Mouse (Mus musculus): ENCODE data around the gene Ap3b2.
"Not testable (repeated sequence)": the region's sequence is repeated elsewhere in the genome, so short reads cannot be mapped to it uniquely, and the experiment has no call there.

The Ap3b2 gene

DNA sequence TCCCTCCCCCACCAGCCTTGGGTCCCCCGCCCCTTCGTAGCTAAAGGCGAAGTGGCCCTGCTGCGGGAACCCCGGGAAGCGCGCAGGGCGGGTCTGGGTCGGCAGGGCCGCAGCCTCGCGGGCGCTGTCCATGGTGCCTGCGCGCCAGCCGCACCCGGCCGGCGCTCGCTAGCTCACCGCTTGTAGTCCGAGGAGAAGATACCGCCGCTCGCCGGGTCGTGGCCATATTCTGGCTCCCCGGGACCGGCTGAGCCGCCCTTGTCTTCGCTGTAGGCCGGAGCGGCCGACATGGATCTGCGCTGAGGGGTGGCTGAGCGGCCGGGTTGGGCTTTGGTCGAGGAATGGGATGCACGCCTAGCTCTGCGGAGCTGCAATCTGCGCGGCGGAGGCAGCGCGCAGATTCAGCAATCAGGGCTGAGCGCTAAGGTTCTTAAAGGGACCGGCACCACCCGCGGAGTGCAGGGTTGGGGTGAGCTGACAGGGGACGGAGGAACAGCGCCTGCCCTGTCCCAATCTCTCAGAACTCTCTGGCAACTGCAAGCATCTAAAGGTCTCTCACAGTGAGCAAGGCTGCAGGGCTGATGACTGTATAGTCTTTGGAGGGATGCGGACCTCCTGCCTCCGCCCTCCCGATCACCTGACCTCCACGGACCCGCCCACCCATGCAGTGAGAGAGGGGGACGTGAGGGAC lies at the start of gene Ap3b2:
Ap3b2 (minus strand) TSS at position 595 of the 691 bp plus-strand sequence.
- DNase-seq = peak; percentile 46

DNA sequence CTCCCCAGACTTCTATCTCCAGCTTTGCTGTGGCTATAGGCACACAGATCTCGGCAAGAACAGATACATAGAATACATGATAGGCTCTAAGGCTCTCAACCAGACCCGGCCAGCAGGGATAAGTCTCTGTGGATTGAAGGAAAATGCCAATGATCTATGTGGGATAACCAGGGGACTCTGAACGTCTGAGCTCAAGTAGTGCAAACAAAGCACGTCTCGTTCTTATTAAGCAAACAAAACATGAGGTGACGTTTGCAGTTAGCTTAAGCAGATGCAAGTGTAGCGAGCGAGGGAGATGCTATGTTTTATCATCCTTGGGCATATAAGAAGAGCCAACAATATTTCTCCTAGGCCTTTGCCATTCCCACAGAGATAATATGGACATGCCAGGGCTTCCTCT lies 49.2 kb upstream of the Ap3b2 start:
- DNase-seq = no peak

DNA sequence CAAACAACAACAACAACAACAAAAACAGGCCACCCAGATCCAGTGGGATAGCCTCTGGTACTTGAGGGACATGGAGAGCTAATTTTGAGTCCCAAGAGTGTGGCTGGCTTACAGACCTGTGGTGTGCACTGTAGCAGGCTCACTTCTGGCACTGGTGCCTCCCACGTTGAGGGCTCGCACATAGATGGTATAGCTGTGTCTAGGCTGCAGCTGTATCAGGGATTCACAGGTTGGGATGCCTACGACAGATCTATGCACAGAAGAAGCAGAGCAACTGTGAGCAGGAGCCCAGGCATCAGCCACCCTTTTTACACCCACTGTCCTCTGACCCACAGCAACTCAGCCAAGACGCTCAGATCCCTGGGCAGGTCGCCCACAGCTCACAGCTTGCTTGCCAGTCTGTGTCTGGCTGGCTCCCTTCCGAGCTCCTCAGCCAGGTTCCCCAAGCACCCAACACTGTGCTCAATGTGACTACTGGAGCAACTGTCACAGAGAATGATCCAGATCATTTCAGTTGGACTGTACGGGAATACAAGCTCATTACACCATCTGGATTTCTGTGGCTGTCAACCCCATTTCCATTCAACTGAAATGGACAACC lies 48.3 kb upstream of the Ap3b2 start:
- no peak for DNase-seq

DNA sequence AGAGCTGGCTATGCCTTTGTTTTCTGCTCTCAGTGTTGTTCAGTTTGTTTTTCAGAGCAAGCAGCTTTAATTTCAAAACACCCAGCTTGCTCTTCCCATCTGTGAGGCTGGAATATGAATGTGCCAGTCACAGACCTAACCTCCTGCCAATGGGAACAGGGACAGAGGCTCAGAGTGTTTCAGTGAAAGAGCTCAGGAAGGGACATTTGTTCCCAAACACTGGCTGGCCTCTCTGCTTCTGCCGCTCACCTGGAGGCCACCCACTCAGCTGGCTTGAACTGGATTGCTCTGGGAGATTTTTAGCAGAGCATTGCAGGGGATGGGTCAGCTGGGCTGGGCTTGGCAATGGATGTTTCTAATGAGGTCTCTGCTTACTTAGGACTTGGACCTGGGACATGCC lies 47.3 kb upstream of the Ap3b2 start:
- no peak for DNase-seq

DNA sequence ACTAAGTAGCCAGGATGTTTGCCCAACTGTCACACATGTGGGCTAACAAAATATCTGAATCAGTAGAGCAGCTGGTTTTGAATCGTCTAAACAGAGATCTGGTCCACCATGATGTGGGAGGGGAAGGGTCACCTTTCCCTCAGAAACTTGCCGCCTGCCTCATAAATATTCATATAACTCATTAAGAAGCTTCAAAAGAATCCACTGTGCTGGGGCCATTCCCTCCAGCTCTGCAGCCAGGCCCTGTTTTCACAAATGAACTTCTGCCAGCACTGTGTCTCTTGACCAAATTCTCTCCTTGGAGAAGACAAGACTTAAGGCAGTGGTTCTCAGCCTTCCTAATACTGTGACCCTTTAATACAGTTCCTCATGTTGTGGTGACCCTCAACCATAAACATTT lies 45.8 kb upstream of the Ap3b2 start:
- DNase-seq = no peak

DNA sequence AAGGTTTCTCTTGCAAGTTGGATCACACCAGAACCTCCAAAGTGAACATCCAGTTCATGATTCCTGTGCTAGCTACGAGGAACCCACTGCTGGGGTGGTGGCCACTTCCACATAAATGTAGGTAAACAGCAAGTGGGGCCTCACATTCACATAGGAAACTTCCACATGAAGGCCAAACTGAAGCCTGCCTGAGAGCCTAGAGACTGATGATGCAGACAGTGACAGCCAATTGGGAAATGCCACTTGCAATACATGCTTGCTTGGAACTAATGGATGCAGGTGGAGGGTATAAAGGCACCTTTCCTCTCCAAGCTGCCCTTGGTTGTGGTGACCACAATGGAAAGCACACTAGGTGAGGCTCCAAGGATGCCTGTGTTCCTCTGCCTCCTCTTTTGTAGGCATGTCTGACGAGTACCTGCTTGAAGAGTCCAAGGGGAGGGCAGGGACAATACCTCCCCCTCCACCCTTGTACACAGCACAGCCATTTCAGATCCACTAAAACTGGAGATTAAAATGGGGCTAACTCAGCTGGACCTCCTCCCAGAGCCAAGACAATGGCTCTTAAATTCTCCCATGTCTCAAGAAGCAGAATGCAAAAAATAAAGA lies 44.4 kb upstream of the Ap3b2 start:
- peak; percentile 15 for DNase-seq

DNA sequence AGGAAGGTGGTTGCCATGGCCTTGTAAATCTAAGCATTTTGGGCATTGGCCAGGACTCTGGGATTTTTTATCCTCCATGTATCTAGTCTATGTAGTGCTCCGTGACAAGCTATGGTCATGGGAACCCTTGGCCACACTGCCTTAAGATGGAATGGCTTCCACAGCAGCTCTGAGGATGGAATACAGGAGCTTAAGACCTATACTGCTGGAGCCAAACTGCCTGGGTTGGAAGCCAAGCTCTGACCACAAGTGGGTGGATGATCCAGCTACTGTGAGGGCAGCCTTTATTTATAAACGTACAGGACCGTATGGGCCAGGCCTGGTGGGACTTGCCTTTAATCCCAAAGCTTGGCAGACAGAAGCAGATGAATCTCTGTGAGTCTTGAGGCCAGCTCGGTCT lies 42.8 kb upstream of the Ap3b2 start:
- DNase-seq = no peak

DNA sequence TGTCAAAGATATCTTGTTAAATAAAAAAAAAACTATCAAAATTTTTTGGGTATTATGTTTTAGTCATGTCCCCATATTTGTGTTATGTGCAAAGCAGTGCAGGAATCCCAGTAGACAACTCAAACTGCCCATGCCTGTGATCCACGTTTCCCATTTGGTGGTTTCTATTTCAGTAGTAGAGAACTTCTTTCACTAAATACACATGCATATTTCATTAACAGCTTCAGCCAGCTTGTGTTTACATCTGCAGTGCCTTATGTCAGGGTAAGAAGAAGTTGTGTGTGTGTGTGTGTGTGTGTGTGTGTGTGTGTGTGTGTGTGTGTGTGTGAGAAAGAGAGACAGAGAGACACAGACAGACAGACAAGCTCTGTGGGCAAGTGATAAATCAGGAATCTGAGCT lies 37.7 kb upstream of the Ap3b2 start:
- DNase-seq = no peak

DNA sequence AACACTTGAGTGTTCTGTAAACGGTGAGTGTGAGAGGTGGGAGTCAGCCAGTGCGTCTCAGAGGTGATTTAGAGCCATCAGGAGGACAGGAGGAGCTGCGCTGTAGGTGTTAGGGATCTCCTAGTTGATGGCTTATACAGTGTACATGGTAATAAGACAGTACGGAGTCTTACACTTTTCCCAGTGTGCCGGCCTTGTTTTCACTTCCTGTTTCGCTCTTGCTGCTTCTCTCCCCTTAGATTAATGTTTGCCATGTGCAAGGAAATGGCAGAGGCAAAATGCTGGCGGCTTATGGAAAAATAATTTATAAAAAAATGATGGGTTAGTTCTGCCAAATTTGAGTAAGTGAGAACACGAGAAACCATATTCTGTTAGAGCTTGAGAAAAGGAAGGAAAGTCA lies 35.2 kb upstream of the Ap3b2 start:
- no peak for DNase-seq

DNA sequence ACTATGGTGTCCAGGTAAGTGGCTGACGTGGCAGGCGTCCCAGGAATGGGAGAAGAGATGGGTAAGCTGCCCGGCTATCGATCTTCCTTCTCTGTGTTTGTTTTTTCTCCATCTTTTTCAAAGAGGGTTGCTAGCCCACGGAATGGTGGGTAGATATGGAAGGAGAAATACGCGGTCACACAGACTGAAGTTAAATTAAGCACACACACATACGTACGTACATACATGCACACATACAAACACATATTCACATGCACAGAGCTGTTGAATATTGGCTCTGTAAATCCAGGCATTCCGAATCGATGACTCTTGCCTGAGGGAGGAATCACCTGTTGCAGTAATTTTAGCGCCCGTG lies 29.9 kb upstream of the Ap3b2 start:
- DNase-seq = no peak

DNA sequence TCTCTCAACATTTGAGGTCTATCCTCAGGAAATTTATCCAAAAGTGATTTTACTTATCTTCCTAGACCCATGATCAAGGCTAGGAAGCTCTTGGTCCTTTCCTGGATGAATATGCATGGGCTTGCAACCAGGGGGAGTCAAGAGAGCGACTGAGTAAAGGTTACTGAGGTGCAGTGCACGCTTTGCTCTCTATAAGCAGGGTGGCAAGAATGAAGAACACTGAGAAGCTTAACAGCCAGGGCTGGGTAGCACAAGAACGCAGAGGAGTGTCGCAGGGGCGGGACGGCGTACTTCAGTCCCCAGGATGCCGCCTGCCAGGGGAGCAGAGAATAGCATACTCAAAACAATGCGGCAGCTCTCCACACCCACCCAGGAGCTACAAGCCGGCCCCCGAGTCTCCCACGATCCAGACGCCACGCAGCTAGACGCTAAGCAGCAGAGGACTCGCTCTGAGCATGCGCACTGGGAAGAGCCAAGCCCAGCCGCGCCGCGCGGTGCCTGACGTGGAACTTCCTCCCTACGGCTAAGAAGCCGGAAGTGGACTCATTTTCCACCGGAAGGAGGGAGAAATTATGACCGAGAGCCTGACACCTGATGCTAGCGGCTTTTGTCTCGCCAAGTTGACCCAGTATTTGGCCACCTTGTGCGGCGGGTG lies 29.4 kb upstream of the Ap3b2 start:
- peak; percentile 91 for DNase-seq

DNA sequence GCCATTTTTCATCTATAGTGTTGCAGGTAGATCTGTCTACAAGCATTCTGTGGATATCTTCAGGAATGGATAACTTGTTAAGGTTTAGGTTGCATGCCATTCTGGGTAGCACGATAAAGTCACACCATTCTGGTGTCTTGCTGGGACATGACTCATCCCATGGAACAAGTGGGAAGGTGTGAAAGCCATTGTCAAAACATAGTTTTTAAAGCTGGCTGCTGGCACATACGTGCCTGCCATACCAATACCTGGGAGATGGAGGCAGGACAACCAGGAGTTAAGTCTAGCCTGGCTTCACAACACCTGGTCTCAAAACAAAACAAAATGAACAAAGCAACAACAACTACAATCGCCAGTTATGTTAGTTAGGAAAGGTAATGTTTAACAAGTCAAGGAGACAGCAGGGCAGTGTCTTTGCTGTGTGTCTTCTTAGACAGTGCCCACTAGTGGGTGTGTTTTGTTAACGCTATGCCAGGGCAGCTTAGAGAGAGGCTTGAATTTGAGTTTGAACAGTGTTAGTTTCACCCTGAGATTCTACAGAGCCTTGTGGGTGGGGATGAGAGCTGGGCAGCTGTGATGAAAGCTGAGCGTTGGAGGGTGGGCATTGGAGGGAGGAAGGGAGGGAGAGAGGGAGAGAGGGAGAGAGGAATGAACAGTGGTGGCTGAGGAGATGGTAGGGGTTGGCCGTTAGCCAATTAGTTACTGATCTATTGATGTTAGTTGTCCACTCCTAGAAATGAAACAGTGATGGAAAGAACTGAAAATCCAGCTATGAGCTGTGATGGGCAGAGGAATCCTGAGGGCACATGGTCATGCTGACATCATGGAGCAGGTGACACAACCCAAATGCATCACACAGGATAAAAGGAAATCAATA lies 22.7 kb upstream of the Ap3b2 start:
- peak; percentile 39 for DNase-seq

DNA sequence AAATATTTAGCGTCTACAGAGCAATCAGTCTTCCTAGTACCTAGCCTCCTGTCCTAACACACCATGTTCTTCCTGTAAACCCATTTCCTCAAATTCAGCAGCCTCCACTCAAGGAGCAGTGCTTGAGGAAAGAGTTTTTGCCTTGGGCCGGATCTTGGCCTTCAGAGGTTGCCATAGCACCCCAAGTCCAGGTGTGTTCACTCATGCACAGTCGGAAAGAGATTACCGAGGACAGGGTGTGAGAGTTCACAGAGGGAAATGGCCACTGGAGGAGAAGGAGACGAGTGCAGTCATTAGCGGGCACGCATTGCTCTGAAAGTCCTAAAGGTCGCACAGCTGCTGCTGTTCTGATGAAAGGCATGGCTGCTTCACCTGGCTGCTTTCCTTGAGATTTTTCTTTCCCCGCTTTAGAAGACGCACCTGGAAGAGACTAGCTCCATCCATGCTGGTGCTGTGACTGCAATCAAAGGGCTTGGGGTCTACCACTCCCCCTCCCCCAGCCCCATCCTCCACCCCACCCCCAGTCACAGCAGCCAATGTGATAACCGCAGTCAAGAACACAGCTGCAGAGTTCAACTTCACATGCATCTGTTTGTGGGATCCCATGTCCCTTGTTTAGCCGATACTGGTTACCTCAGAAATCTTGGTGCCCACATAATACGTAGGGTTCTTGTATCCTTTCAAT lies 21.3 kb upstream of the Ap3b2 start:
- DNase-seq = peak; percentile 45

DNA sequence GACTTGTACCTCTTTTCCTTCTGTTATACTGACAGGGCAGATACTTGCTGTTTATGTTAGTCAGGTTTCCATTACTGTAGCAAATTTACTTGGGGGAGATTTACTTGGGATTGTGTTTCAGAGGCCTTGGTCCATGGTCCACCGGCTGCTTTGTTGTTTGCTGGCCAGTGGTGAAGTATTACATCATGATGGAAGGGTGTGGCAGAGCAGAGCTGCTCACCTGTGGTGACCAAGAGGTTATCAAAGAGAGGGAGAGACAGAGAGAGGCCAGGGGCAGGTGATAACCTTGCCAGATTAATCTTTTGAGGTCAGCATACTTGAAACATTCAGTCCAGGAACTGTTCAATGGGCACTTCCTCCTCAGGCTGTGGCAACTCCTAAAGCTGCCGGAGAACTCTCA lies 7.3 kb upstream of the Ap3b2 start:
- no peak for DNase-seq

DNA sequence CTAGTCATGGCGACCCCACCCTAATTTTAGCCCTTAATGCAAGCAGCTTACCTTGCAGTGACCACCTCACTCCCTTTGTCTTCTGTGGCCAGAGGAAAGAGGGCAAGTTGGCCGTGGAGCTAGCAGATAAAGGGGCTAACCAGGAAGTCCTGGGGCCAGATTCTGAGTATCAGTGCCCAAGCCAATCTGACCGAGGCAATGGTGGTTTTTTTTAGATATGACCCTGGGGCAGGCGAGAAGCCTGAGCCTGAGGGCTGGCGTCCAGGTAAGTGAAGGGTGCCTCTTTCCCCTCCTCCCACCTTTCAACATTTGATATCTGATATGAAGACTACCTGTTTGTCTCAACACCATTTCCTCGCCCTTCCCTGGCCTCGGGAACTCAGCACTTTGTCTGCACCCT lies 4.5 kb upstream of the Ap3b2 start, which contains the start of gene BC048679:
BC048679 (minus strand) TSS at position 101 of the 400 bp plus-strand sequence.
- no peak for DNase-seq

DNA sequence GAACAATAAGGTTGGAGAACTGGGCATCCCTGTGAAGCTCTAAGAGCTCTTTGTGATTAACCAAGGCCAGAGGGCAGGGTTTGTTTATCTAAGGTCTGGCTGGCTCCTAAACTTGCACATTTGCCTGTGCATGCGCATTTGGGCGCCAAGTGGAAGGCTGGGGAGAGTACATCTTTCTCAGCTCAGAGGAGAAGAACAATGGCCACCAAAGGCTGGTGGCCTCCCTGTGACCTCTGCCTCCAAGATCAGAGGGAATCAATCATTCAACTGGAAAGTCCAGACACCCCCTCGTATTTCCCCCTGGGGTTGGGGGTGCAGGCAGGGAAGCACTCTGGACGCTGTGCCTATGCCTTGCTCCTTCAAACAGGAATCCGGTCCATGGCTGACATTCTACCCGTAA lies 3.4 kb upstream of the Ap3b2 start:
- no peak for DNase-seq

DNA sequence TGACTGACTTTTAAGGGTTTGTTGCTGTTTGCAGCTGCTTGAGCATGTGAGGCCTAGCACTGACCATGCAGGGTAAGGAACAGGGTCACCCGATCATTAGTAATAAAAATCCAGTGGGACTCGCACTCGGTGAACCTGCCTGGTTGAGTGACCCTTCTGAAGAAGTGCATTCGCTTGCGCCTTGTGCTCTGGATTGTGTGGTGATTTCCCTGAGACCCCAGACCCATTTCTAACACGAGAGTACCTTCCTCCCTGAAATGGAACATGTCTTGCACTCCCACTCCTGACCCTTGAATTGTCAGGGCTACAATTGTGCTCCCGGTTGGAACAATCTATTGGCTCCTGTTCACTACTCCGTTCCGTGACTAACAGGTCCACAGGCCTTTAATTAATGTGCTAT lies 1.1 kb downstream of the Ap3b2 start:
- DNase-seq = no peak

DNA sequence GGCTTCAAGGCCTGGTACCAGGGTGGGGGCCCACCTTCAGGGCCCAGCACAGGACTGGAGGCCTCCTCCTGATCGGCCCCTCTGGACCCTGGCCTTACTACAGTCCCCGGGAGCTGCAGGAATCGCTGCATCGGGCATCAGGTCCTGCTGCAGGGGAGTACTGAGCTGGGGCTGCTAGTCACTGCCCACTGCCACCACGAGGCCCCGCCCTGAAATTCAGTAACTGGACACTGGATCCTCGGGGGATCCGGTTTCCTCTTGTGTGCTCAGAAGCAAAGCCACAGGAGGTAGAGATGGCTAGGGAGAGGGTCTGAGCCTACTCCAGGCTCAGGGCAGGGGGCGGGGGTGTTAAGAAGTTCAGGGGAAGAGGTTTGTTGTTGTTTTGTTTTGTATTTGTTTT lies 4.1 kb downstream of the Ap3b2 start:
- no peak for DNase-seq

DNA sequence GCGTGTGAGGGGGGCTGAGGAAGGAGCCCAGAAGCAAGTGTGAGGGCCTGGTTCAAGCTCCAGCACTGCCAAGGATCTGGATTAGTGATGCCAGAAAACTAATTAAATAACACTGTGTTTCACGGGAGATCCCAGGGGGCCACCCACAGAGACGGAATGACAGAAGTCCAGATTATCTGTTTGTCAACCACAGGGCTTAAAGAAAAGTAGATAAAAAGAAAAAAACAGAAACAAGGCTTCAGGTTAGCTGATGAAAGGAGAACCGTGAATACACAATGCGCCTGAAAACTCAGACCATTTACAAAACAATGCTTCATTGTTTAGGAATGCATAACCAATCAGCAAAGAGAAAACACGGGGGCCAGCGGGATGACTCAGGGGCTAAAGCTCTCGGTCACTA lies 12.9 kb downstream of the Ap3b2 start:
- no peak for DNase-seq

DNA sequence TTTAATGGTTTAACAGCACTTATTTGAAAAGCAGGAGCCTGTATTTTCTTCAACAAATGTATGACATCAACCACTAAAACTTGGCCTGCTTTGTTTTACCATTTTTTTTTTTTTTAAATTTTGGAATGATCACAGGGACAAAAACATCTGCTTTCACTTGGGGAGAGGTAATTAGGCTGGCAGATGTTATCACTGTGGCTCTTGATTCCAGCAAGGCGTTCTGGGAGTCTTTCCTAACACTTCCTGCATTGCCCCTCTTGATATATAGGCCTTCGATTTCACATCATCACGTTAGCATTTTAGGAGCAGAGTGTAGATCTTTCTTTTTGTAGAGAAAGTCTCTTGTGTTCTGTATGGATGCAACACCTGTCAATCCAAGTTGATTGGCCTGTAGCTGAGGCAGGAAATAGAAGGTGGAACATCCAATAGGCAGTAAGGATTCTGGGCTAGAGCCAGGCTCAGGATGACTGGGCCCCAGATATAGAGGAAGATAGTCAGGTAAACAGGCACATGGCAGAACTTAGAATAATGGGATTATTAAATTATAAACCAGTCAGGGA lies 14.1 kb downstream of the Ap3b2 start:
- DNase-seq = no peak

DNA sequence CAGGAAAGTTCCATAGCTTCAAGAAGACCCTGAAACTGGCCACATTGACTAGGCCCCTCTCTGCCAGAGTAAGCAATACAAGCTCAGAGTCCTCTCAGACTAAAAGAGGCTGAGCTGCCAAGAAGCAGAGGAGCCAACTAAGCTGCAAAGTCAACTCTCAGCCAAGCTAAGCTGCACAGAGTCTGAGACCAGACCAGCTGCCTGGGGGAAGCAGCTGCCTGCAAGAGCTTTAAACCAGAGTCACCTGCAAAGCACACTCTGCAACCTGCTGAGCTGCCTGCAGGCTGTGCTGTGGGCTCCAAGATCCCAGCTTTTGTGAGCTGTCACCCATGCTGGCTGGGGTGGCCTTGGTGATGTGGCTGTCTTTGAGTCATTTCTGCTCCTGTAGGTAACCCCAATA lies 15.5 kb downstream of the Ap3b2 start:
- DNase-seq = not testable (repeated sequence)

DNA sequence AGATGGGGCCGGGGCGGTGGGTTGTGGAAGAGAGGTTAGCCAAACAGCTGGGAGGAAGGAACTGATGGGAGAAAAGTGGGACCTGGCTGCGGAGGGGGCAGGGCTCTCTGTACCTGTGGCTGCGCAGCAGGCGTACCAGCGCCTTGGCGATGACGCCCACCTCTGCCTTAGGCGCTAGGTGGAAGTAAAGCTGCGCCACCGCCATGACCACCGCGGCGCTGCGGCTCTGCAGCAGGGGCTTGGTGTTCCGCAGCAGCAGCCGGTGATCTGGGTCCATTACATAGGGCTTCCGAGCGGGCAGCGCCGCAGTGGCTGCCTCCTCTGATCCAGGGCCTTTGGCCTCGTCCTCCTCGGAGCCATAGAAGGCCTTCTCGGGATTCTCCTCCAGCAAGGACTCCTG lies 16.9 kb downstream of the Ap3b2 start:
- no peak for DNase-seq

All from thymus, postnatal 14 days (tissue).